Mouse (Mus musculus): ENCODE results near the gene Phlda1.

Phlda1 gene

DNA sequence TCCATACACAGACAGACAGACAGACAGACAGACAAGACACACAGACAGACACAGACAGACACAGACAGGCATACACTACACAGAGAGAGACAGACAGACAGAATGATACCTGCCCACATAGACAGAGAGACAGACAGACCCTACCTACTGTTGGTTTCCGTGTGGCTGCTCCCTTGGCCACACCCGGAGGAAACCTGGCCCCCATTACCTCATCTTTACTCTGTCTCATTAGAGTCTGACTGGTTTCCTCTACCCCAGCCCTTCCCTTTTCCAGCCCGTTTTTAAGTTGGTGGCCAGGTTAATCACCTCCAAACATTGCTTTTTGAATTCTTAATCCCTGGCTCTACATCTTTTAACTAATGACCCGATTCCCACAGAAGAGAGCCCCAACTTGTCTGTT is 22.2 kb downstream of the Phlda1 start:
- DNase-seq (ENCODE audit: low read depth) = no peak

DNA sequence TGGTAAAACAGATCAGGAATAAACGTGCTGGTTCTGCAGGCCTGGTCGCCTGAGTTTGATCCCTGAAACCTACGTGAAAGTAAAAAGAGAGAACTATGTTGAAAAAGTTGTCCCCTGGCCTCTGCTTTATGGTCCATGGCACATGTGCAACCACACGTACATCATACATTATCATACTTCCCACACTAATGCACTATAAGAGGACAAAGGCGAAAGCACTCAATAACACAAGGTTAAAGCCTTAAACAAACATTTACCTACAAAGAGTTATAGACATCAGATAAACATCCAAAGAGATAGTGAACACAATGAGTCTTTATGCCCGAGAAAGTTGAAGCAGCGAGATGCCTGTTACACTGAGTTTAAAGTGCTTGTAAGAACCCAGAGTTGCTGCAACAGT is 24.3 kb downstream of the Phlda1 start:
- DNase-seq (ENCODE audit: low read depth) = no peak

DNA sequence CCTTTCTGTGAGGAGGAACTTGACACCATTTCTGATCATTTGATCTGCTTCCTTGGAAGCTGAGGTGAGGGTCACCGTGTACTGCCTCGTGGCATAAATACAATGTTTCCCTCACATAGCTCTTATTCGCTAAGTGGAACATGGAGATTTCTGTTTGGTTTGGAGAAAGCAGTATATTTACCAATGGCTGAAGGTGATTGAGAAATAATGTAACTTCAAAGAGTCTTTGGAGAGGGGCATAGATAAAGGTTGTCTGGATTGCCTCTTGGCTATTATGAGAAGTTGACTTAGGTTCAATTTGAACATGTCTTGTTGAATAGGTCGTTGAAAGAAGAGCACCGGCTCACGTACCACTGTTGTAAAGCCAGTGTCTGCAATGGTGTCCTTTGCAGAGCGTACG is 28.6 kb downstream of the Phlda1 start:
- no peak for DNase-seq (ENCODE audit: low read depth)

DNA sequence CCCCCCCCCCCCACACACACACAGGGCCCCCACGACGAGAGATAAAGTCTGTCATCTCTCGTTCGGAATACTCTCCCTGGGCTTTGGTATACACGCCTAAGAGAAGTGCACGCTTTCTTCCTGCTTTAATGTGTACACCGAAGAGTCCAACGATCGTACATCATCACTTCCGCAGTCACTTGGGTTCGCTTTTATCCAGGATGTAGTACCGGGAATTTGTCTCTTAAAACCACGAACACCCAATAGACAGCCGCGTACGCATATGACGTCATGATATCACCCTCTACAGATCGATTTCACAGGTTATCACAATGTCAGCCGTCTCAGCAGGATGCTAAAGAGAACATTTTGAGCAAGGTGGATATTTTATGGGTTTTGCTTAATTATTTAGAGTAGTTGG is 31.3 kb downstream of the Phlda1 start:
- no peak for DNase-seq (ENCODE audit: low read depth)

DNA sequence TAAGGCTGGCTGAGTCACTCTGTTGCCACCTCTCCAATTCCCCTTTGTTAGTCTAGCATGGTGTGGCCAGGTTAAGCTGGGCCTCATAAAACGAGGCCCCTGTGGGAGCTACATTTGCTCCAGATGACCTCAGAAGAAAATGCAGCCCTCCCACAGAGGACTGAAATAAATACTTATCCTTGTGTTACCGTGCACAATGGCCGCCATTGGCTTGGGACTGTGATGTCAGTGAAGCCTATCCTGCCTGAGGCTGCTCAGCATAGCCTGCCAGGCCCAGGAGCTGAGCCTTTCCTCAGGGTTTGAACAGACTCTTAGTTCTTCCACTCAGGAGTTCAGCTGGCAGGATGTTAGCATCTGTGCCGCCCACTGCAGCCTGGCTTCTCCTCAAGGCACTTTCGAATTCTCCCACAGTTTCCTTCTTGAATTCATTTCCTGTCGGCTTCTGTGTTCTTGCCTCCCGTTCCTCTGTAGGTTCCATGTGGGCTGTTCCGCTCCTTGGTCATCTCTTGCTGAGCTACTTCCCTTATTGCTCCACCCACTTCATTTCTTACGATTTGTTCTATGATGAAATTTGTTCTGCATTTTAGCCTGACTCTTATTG is 33.7 kb downstream of the Phlda1 start:
- peak; percentile 67 for DNase-seq (ENCODE audit: low read depth)

DNA sequence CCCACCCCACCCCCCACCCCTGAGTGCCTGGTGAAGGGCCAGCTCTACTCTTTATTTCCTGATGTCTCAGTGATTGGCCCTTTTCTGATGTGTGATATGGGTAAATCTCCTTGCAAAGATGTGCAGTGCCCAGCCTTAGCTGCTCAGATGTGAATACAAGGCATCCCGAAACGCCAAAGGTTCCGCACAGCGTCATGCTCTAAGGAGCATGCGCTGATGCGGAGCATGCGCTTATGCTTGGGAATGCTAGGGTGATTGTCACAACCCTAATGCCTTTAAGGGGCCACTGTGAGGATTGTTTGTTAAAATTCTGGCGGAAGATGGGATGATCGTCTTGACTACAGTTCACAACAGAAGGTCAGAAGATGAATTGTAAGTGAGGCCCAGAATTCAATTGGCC is 34.6 kb downstream of the Phlda1 start:
- no peak for DNase-seq (ENCODE audit: low read depth)

DNA sequence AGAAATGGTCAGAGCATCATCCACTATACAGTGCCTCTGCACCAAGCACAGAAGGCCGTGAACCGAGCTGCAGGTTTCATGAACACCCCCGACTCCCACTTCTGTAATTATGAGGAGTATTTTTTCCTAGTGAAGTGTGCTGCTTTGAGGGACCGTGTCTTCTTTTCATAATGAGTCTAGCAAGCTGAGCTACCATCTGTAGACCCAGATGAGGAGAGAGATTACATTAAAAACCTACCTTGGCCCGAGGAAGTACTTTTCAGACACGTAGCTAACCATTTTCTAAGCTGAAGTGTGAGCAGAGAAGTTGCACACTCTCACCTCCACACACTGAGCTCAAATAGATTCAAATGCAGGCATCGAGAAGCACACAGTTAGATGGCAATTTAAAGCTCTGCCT is 37.0 kb downstream of the Phlda1 start:
- no peak for DNase-seq (ENCODE audit: low read depth)

DNA sequence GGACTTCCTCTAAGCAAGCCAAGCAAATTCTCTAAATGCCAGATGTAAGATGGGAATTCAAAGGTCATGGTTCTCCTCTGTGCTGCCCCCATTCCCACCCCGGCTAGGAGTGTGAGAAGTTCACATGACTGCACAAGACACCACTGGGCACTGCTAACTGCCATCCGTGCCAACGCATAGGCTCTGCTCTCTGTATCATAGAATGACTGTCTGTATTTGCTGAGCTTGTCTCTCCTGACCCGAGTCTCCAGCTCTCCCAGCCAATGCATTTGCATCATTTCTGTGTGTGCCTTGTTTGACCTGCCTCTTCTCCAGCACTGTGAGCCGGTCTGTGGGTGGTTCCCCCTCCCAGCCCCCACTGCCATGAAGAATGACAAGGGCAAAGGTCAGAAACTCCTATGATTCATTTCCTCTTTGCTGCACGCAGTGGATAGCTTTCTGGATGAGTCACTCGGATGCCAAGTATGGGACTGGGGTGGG is 37.7 kb downstream of the Phlda1 start:
- DNase-seq (ENCODE audit: low read depth) = peak; percentile 60

DNA sequence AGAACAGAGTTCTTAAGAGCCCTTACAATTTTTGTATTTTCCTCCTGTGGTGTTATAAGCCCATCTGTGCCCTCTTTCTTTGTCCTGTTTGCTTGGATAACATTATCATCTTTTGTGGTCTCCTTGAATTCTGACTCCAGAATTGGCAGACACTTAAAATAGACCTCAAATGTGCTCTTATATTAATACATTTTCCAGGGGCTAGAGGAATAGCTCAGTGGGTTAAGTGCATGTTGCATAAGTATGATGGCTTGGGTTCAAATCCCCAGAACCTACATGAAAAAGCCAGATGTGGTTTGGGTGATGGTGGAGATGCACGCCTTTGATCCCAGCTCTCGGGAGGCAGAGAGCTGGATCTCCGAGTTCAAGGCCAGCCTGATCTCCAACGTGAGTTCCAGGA is 38.2 kb downstream of the Phlda1 start:
- no peak for DNase-seq (ENCODE audit: low read depth)

DNA sequence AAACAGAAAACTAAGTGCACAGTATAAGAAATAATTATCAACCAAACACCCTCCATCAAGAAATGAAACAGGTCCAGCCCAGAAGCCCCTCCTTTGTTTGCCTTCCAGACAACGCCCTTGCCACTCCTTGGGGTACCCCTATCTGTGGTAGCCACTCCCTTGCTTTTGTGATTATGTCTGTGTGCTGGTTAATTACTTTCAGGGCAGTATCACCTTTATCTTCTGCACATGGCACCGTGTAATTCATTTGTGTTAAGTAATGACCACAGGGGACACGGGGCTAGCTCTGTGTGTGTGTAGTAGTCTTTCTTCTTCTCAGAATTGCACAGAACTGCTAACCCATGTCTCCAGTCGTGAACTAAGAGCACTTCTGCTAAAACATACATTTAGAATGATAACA is 39.6 kb downstream of the Phlda1 start:
- DNase-seq (ENCODE audit: low read depth) = no peak

DNA sequence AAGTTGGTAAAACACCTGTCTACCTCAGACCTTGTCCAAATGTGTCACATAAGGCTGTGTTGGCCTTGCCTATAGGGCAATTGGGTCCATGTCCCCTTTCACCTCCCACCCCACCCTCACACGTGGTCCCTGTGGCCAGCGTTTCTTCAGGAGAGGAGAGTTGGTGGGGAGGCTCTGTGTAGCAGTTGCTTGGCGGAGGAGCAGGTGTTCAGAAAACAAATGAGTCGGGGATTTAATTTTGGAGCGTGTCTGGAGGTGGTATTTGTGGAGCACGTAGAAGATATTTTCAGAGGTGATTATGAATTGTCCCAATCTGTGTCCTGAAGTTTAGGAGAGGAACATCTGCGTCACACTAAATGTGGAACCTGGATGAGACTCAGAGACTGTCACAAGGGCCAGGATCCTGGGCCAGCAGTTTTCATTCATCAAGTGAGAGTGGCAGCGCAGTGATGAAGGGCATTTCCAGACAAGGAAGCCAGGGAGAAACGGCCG is 41.8 kb downstream of the Phlda1 start:
- no peak for DNase-seq (ENCODE audit: low read depth)

DNA sequence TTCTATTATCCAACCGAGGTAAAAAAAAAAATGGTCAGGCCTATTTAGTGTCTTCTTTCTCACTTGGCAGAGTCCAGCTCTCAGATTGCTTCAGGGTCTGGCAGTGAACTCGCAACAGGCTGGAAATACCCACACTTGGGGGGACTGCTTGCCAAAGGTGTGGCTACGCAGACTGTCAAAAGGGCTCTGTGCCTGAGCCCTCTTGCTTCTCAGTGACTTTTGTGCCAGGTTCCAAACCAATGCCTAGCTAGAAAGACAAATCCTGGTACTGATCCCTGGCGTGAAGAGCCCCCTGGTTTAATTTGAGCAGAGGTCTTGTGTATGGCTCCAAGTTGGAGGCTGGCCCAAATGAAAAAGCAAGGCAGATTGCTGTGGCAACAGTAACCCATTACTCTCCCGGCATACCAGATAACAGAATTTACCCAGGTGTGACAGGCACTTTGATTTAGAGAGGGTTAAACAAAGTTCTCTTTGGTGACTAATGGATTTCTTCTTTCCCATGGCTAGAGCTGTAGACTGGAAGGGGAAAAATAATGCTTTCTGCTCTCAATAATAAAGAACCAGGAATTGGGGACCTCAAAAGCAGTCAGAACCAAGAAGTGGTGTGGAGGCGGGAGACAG is 44.1 kb downstream of the Phlda1 start:
- DNase-seq (ENCODE audit: low read depth) = peak; percentile 70

DNA sequence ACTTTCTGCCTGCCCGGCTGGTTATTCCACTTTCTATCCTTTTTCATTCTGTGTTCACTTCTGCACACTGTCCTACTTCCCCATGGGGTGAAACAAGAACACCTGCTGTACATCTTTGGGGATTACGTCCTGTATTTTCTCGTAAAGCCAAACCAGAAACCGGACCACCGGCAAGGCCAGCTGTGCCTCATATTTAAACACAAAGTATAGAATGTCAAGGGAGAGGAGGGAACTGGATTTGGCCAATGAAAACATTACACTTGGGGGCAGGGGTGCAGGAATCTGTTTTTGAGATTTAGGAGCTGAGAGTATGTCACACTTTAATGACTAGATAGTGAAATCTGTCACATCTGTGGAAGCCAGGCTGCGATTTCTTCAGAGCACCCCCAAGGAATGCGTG is 47.6 kb downstream of the Phlda1 start:
- DNase-seq (ENCODE audit: low read depth) = no peak

DNA sequence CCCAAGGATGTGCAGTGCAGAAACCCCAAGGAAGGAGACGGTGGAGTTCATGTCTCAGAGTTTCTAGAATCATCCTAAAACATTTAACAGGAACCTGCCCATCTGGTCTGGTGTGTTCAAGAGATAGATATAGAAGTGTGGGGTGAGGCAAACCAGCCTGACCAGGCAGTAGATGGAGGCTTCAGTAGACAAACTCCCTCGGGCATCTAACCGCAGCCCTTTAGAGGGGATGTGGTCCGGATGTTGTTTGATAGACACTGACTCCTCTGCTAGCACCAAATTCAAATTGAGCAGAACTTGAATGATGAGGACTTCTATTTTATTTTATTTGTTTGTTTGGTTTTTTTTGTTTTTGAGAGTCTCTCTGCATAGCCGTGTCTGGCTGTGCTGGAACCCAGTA is 48.6 kb downstream of the Phlda1 start:
- no peak for DNase-seq (ENCODE audit: low read depth)

DNA sequence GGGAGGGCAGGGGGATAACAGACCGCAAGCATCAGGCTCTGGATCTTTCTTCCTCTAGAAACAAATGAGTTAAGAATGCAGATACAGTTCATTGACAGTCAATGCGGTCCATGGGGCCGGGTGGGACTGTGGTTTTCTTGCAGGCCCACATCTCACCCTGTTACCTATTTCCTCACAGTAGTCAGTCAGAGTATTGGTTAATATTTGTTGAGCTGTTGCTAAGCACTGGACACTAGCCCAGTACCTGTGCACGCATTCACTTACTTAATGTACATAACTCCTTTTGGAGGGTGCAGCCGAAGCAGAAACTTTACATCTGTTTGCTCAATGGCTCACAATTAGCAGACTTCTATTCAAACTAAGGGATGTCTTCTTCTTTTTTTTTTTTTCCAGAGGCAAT is 52.1 kb downstream of the Phlda1 start:
- DNase-seq (ENCODE audit: low read depth) = no peak

All from fibroblast of lung, adult 2 months (primary cell).